Mouse (Mus musculus) lung, embryonic 14.5 days (tissue): Measurements from ENCODE around the gene Hdgf. TPM values are rescaled to one million over a fixed set of nuclear protein-coding genes. Genes with fewer than 3 reads are reported as not detected.

Experiments used
- ATAC-seq: fragments of 200-750 bp; cut with Nextera tagmentation; 2 replicates; pipeline ENCODE4 v1.8.0; 2017; ENCODE audit warnings: mild to moderate bottlenecking, moderate TSS enrichment, moderate library complexity; ENCODE audit not compliant: insufficient read depth
- DNase-seq: peaks from one replicate; pipeline ENCODE4 v3.0.0-alpha.2; 2015
- H3K27ac ChIP-seq: fragments of 300-500 bp; sonication (generic); 2 replicates; pipeline ENCODE4 v1.5.1; 2014; ENCODE audit warnings: low read depth, mild to moderate bottlenecking, moderate library complexity
- H3K27me3 ChIP-seq: fragments of 300-500 bp; sonication (generic); 2 replicates; pipeline ENCODE4 v1.6.1; 2014; ENCODE audit warnings: low read length, control low read depth; ENCODE audit not compliant: insufficient read depth
- H3K36me3 ChIP-seq: fragments of 300-500 bp; sonication (generic); 2 replicates; pipeline ENCODE4 v1.6.1; 2014; ENCODE audit warnings: control low read depth; ENCODE audit not compliant: insufficient read depth
- H3K4me1 ChIP-seq: fragments of 300-500 bp; sonication (generic); 2 replicates; pipeline ENCODE4 v1.6.1; 2014; ENCODE audit warnings: antibody characterized with exemption, control low read depth; ENCODE audit not compliant: insufficient read depth
- H3K4me2 ChIP-seq: fragments of 300-500 bp; sonication (generic); 2 replicates; pipeline ENCODE4 v1.6.1; 2014; ENCODE audit warnings: mild to moderate bottlenecking
- H3K4me3 ChIP-seq: fragments of 300-500 bp; sonication (generic); 2 replicates; pipeline ENCODE4 v1.5.1; 2014; ENCODE audit warnings: low read depth, low read length
- H3K9ac ChIP-seq: fragments of 300-500 bp; sonication (generic); 2 replicates; pipeline ENCODE4 v1.6.1; 2014
- H3K9me3 ChIP-seq: fragments of 300-500 bp; sonication (generic); 2 replicates; pipeline ENCODE4 v1.6.1; 2016; ENCODE audit warnings: low read depth, low read length, control low read depth
- CTCF ChIP-seq: IDR thresholded peaks from 2 replicates; pipeline ENCODE4 v1.5.1; 2016; ENCODE audit warnings: antibody characterized with exemption, low read depth
- WGBS: fragments of 180-500 bp; shearing (Covaris S2); extraction: QIAGEN DNeasy Blood & Tissue Kit; methylation state at CpG from one replicate; pipeline ENCODE4 v1.1.7; 2014; 5-methylcytosine and 5-hydroxymethylcytosine counted together
- polyA plus RNA-seq: library from polyadenylated mRNA; unstranded; fragments of >200 nt; fragmentation: Nextera tagmentation; extraction: Ambion mirVana; gene quantifications from 2 replicates; pipeline ENCODE4 v1.2.1, GENCODE M21; 2014

Hdgf gene
- polyA plus RNA-seq, 1 experiment from 2014 or later: 287 TPM

DNA sequence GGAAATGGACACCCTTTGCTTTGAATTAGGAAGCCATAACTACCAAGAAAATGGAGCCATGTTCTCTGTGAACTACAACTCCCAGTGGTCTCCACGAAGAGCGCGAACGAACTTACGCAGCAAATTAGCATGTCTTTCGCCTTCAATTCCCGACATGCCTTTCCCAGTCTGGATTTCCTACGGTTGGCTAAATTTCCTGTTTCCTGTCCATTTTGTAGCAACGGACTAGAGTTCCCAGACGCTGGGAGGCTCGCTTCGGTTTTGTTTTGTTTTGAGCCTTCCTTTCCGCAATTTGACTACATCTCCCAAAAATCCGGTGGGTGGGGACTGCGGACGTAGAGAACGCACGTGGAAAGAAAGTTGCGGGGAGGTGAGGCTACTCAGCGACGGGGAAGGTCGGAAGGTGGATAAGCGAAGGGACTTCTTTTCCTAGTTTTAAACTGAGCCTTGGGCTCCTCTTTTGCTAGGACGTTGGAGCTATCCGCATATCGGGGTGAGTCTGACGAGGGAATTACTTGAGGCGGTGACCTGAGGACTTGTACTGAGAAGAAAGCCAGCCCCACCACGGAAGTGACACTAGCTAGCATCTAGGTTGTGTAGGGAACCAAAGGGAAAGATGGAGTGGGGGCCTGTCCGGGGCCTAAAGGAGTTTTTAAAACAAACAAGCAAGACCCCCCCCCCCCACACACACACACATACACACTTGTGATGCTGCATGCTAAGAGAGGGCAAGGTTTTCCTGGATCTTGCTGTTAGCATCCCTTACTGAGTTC is 13.4 kb downstream of the Hdgf start, which contains the start of gene Mrpl24:
Mrpl24 (plus strand) TSS at position 171 of the 773 bp plus-strand sequence.
- Histone ChIP-seq H3K36me3 (peaks cover 62% of the 10 kb centered on the region), H3K4me3 (peak within 1 kb of the TSS; percentile 73)
- WGBS: under 1% methylated on average over 30 of the region's 30 CpGs

GRCm38 (mm10) chr3:87920270-87920943 is 14.3 kb downstream of the Hdgf start:
- H3K4me2 ChIP-seq: peak overlapping the region; percentile 84
- no peaks in the 10 kb centered on the region for H3K27me3 ChIP-seq
- peaks cover 62% of the 10 kb centered on the region for H3K36me3 ChIP-seq
- ATAC-seq (no peak), DNase-seq (no peak)
- no peak overlapping the region for H3K27ac ChIP-seq
- peak overlapping the region; percentile 73 for H3K4me3 ChIP-seq
- no peaks in the 10 kb centered on the region; the same call in 1 of the 2 replicates for H3K4me1 ChIP-seq
- H3K9ac ChIP-seq: peak overlapping the region; percentile 77
- 0 out of 2 replicates have a peak, but pooled peaks have one; percentile 12 for TF ChIP-seq CTCF
- 58% methylated on average over 9 of the region's 9 CpGs for WGBS
- no peaks in the 10 kb centered on the region for H3K9me3 ChIP-seq

More for the DNA sequence above, 13.4 kb downstream of the Hdgf start, which contains the start of gene Mrpl24:
- peak; percentile 96 for DNase-seq
- peak within 1 kb of the TSS; percentile 84 for H3K4me2 ChIP-seq
- ATAC-seq: peak; percentile 79
- TF ChIP-seq CTCF: no peak
- no peaks in the 10 kb centered on the region for H3K9me3 ChIP-seq
- no peaks in the 10 kb centered on the region; the same call in 1 of the 2 replicates for H3K4me1 ChIP-seq
- H3K9ac ChIP-seq: peak within 1 kb of the TSS; percentile 77
- no peaks in the 10 kb centered on the region for H3K27me3 ChIP-seq
- peak within 1 kb of the TSS; percentile 88 for H3K27ac ChIP-seq

DNA sequence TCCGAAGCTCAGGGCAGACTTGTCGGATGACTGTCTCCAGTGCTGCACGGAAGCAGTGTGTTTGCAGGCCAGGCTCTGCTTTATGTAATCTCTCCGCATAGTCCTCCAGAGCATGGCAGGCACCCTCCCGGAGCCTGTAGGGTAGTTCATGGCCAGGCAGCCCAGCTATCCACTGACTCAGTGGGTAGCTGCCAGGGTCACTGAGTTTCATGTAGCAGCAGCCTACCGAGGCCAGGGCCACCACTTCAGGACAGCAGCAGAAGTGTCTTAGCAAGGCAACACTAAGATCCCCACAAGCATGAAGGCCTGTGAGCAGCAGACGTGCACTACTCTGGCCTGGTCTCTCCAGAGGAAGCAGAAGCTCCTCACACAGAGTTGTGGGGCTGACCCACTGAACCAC is 18.9 kb downstream of the Hdgf start:
- DNase-seq: no peak
- H3K9me3 ChIP-seq: no peaks in the 10 kb centered on the region
- H3K36me3 ChIP-seq: peaks cover 63% of the 10 kb centered on the region
- H3K27ac ChIP-seq: no peak overlapping the region
- H3K4me1 ChIP-seq: peaks cover 5% of the 10 kb centered on the region
- no peak overlapping the region for H3K9ac ChIP-seq
- H3K4me2 ChIP-seq: no peak overlapping the region
- no peaks in the 10 kb centered on the region for H3K27me3 ChIP-seq
- no peak overlapping the region for H3K4me3 ChIP-seq
- no peak for ATAC-seq
- 83% methylated on average over 7 of the region's 7 CpGs for WGBS
- TF ChIP-seq CTCF: no peak

GRCm38 (mm10) chr3:87927452-87927851 is 21.3 kb downstream of the Hdgf start:
- no peak for TF ChIP-seq CTCF
- 88% methylated on average over 5 of the region's 5 CpGs for WGBS
- Histone ChIP-seq H3K27me3 (no peaks in the 10 kb centered on the region), H3K4me2 (no peak overlapping the region), H3K36me3 (peaks cover 66% of the 10 kb centered on the region), H3K4me3 (no peak overlapping the region), H3K4me1 (peaks cover 11% of the 10 kb centered on the region; the same call in 1 of the 2 replicates), H3K9me3 (no peaks in the 10 kb centered on the region), H3K9ac (no peak overlapping the region), H3K27ac (no peak overlapping the region)
- ATAC-seq (no peak), DNase-seq (no peak)

DNA sequence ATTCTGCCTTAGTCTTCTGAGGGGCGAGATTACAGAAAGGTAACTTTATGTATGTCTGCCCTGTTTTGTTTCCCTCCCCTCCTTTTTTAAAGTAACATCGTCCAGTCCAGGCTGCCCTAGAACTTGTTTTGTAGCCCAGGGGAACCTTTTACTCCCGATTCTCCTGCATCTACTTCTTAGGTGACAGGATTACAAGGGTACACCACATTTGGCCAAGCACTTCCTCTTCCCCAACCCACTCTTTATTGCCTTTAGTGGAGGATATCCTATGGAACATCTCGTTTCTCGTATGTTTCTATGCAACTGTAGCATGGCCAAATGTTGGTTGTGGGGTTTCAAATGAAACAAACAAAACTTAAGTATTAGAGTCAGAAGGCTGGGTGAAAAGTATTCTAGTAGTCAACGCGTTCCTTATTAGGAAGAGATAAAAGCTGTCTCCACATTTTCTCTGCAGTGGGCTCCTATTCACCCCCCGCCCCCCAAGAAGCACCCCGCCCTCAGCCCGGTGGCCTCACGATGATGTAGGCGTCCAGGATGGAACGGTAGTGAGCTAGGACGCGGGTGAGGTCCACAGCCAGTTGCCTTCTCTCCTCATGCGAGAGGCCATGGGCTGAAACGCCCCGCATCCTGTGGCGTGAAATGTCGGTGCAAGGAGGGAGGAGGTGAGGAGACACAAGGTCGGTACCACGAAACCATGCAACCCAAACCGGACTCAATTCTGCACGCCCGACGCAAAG is 23.4 kb downstream of the Hdgf start:
- Histone ChIP-seq H3K27me3 (no peaks in the 10 kb centered on the region), H3K9me3 (no peaks in the 10 kb centered on the region), H3K27ac (peak overlapping the region; percentile 86), H3K9ac (peak overlapping the region; percentile 92), H3K4me2 (peak overlapping the region; percentile 92), H3K4me1 (peaks cover 11% of the 10 kb centered on the region; the same call in 1 of the 2 replicates), H3K4me3 (peak overlapping the region; percentile 96), H3K36me3 (peaks cover 63% of the 10 kb centered on the region)
- DNase-seq: no peak
- ATAC-seq: peak; percentile 43; the same call in 1 of the 2 replicates
- 5% methylated on average over 26 of the region's 26 CpGs for WGBS
- TF ChIP-seq CTCF: no peak

DNA sequence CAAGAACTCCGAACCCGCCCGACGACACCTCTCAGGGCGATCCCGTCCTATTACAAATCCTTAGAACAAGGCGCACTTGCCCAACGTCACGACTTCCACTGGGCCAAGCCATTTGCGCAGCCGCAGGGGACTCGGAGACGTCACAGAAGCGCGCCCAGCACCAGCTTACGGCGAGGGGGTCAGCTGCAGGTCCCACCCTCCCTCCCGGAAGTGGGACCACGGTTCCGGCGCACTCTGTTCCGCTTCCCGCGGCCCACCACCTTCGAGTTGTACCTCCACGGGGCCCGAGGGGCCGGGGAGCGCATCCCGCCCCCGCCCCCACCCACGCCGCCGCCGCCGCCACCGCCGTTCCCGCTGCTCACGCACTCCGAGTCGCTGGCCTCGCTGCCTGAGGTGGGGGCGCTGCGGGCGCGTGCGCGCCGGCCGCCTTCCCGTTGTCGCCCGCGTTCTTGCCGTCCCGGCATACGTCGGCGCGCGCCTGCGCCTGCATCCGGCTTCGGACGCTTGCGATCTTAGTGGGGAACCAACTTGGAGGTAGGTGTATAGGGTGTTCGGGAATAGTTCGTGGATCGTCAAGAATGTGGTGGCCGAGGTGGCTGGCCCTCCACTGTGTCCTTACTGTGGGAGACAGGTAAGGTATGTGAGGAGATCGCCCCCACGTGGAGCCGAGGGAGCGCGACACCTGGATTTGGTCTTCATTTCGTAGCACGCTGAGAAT is 24.1 kb downstream of the Hdgf start, which contains the start of the genes Isg20l2 and Rrnad1:
Isg20l2 (plus strand) TSS at position 237 of the 718 bp plus-strand sequence.
Rrnad1 (minus strand) TSS at position 640 of the 718 bp plus-strand sequence.
- peak; percentile 99 for DNase-seq
- Histone ChIP-seq H3K4me2 (peak within 1 kb of the TSS; percentile 92), H3K27ac (peak within 1 kb of the TSS; percentile 86), H3K4me1 (peaks cover 11% of the 10 kb centered on the region; the same call in 1 of the 2 replicates), H3K9ac (peak within 1 kb of the TSS; percentile 92), H3K9me3 (no peaks in the 10 kb centered on the region), H3K36me3 (peaks cover 63% of the 10 kb centered on the region), H3K27me3 (no peaks in the 10 kb centered on the region), H3K4me3 (peak within 1 kb of the TSS; percentile 96)
- TF ChIP-seq CTCF: peak; percentile 72
- WGBS: under 1% methylated on average over 77 of the region's 78 CpGs
- ATAC-seq: peak; percentile 97
